Mouse (Mus musculus): ENCODE measurements around the gene Rab8b. TPM values are rescaled to one million over a fixed set of nuclear protein-coding genes. Genes with fewer than 3 reads are reported as not detected.

The Rab8b gene
- polyA plus RNA-seq, 1 experiment = 3.2 TPM

GRCm38 (mm10) chr9:66834318-66835096 lies 85.0 kb downstream of the Rab8b start, which contains the start of gene Aph1c:
Gene Aph1c (minus strand): TSS chr9:66834726.
- TF ChIP-seq GATA1 (IDR thresholded peaks at IDR 0.05; ENCODE audit: low read length) = no peak

- no peak for TF ChIP-seq GATA1 (IDR thresholded peaks at IDR 0.05; ENCODE audit: low read length)
Observed at GRCm38 (mm10) chr9:66833851-66834250, 85.6 kb downstream of the Rab8b start.

- TF ChIP-seq GATA1 (IDR thresholded peaks at IDR 0.05; ENCODE audit: low read length) = no peak
Observed at GRCm38 (mm10) chr9:66832366-66832908, 87.0 kb downstream of the Rab8b start.

GRCm38 (mm10) chr9:66825990-66826389 lies 93.5 kb downstream of the Rab8b start:
- TF ChIP-seq GATA1 (IDR thresholded peaks at IDR 0.05; ENCODE audit: low read length) = no peak

DNA sequence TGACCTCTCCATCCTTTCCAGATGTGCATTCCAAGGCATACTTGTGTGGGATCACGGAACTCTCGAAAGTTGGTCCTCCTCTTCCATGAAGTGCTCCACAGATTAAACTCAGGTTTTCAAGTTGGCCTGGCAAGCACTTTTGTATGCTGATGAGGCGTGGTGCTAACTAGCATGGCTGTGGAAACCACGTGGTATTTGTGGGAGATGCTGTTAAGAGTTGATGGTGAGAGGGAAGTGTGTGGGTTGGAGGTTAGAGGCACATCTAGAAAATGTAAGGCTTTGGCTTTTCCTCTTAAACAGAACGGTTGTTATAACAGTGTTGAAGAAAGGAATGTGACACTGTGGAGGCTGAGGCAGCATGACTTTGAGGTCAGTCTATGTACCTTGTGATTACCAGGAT lies 98.5 kb downstream of the Rab8b start:
- no peak for TF ChIP-seq GATA1 (IDR thresholded peaks at IDR 0.05; ENCODE audit: low read length)

- TF ChIP-seq GATA1 (IDR thresholded peaks at IDR 0.05; ENCODE audit: low read length) = no peak
Observed at GRCm38 (mm10) chr9:66813392-66813791, 106.1 kb downstream of the Rab8b start.

GRCm38 (mm10) chr9:66801947-66802346 lies 117.5 kb downstream of the Rab8b start:
- TF ChIP-seq GATA1 (IDR thresholded peaks at IDR 0.05; ENCODE audit: low read length) = no peak

DNA sequence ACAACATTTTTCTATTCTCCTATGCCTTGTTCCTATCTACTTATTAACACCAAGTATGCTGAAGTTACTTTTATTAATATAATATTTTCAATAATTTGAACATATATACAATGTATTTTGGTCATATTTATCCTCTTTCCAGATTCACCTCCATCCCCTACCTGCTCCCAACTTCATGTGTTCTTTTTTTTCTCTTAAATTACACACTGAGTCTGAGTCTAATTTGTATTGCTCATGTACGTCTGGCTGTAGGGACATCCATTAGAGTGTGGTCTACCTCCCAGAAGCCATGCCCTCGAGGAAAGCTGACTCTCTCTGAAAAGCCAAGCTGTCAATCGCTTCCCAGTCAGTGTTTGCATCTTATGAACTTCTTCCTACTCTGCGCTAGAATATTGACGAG lies 122.7 kb downstream of the Rab8b start, which contains the start of gene Gm10647:
Gene Gm10647 (plus strand): TSS at position 301 of the 400 bp plus-strand sequence.
- no peak for TF ChIP-seq GATA1 (IDR thresholded peaks at IDR 0.05; ENCODE audit: low read length)

DNA sequence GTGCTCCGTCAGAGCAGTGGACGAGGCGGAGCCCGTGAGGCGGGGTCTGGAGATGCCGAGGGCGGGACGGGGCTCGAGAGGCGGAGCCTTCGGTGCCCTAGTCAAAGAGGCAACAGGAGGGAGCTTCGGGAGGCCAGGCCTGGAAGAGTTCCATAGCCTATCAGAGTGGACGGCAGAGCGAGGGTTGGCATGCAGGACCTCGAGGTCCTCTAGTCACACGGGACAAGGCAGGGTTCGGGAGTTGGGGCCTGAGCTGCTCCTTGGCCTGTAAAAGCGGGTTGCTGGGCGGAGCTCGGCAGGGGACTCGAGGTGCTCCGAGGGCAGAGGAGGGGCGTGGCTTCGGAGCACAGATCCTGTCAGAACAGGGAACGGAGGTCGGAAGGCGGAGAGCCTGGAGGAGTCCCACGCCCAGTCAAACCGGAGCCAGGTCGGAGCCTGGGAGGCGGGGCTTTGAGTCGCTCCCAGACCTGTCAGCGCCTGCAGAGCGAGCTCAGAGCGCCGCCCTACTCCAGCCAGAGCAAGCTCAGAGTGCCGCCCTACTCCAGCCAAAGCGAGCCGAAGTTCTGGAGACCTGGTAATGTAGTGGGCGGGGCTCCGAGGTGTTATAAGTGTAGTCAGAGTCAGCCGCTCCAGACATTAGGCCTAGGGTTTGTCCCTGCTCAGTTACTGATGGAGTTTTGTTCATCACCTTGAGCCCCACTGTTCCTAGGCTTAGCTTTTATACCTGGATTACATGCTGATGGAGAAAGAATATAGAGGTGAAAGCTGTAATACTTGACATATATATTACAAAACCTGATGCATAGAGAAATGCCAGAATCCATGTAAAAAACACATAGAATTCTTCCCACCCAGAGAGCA lies 123.8 kb downstream of the Rab8b start, which contains the start of gene Aph1b:
Gene Aph1b (minus strand): TSS at position 27 of the 861 bp plus-strand sequence.
- TF ChIP-seq GATA1 (IDR thresholded peaks at IDR 0.05; ENCODE audit: low read length) = no peak

DNA sequence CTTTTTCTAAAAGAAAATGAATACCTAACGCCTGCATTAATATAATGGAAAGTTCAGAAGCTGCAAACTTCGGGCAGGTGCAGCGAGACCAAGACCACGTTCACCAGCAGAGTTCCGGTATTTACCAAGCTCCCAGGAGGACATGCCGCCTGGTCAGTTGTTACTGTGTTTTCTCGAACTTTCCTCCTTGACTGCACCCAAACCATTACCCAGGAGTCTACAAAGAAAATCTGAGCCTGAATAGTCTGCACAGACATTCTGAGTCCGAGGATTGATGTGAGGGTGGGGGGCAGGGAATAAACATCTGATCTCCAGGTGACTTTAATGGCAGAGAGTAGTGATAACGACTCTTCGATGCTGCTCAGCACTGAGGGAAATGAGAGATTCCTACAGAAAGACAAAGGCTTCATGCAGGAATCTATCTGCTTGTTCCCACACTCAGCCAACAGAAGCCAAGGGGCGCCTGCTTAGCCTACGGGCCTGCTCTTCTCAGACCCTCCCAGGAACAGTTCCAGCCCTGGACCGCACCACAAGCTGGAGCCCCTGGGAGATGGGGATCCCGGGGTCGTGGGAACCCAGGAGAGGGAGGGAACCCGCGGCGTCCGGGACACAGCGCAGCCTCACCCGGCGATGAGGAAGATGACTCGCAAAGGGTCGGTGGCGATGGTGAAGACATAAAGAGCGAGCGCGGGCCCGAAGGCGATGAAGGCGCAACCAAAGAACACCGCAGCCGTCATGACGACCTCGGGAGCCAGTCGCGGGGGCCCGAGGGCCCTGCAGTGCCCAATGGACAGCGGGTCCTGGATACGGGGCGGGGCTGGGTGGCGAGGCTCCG lies 124.6 kb downstream of the Rab8b start:
- no peak for TF ChIP-seq GATA1 (IDR thresholded peaks at IDR 0.05; ENCODE audit: low read length)

Other genes starting within 250 kb of the Rab8b start
- not detected in 2 replicates for gene Car12, start 206.0 kb downstream of the Rab8b start, polyA plus RNA-seq (2012)
- gene Aph1b, start 124.2 kb downstream of the Rab8b start, polyA plus RNA-seq (2012) = 0.04 and 0.05 TPM in 2 replicates
- gene Gm10647, start 122.6 kb downstream of the Rab8b start, polyA plus RNA-seq (2012) = not detected in 2 replicates
- 0.01 TPM in 1 of 2 replicates, not detected in the other for gene Aph1c, start 85.0 kb downstream of the Rab8b start, polyA plus RNA-seq (2012)
- gene Rps27l, start 26.4 kb upstream of the Rab8b start, polyA plus RNA-seq (2012) = 160 and 172 TPM in 2 replicates
- 5.3 and 7.4 TPM in 2 replicates for gene Lactb, start 55.8 kb upstream of the Rab8b start, polyA plus RNA-seq (2012)
- 80.5 and 98.7 TPM in 2 replicates for gene Tpm1, start 129.7 kb upstream of the Rab8b start, polyA plus RNA-seq (2012)